Mouse (Mus musculus): Measurements from ENCODE around the gene Sfrp5. TPM values are rescaled to one million over a fixed set of nuclear protein-coding genes. Genes with fewer than 3 reads are reported as not detected.

Gene Sfrp5
- polyA plus RNA-seq, 1 experiment from 2014 or later, result 0.16 TPM

Other genes with a start within 250 kb of the Sfrp5 start
- gene Mms19, start 221.1 kb downstream of the Sfrp5 start, polyA plus RNA-seq (2018), result 20.9 to 26.5 TPM (median 24.4 TPM) in 3 replicates
- gene Ubtd1, start 220.5 kb downstream of the Sfrp5 start, polyA plus RNA-seq (2018), result 25.8 to 42.9 TPM (median 41.2 TPM) in 3 replicates
- not detected in 3 replicates for gene Ankrd2, start 166.3 kb downstream of the Sfrp5 start, polyA plus RNA-seq (2018)
- 1.3 to 2.2 TPM (median 1.9 TPM) in 3 replicates for gene Hoga1, start 156.6 kb downstream of the Sfrp5 start, polyA plus RNA-seq (2018)
- gene 4933411K16Rik, start 150.0 kb downstream of the Sfrp5 start, polyA plus RNA-seq (2018), result 0.19 to 0.27 TPM (median 0.27 TPM) in 3 replicates
- gene Morn4, start 115.9 kb downstream of the Sfrp5 start, polyA plus RNA-seq (2018), result 2.7 to 5.4 TPM (median 5.3 TPM) in 3 replicates
- gene Pi4k2a, start 111.8 kb downstream of the Sfrp5 start, polyA plus RNA-seq (2018), result 62.5 to 98.7 TPM (median 75.6 TPM) in 3 replicates
- gene Avpi1, start 73.2 kb downstream of the Sfrp5 start, polyA plus RNA-seq (2018), result 3.0 to 9.5 TPM (median 6.7 TPM) in 3 replicates
- 2.9 to 12.9 TPM (median 8.4 TPM) in 3 replicates for gene Marveld1, start 54.9 kb downstream of the Sfrp5 start, polyA plus RNA-seq (2018)
- gene Zfyve27, start 38.3 kb downstream of the Sfrp5 start, polyA plus RNA-seq (2018), result 10.8 to 19.0 TPM (median 16.4 TPM) in 3 replicates
- not detected in 3 replicates for gene Golga7b, start 45.3 kb upstream of the Sfrp5 start, polyA plus RNA-seq (2018)
- gene Crtac1, start 229.5 kb upstream of the Sfrp5 start, polyA plus RNA-seq (2018), result not detected in 3 replicates

Measured in macrophage (primary cell).